Mouse (Mus musculus): ENCODE results near the gene Plxnb2. TPM values are rescaled to one million over a fixed set of nuclear protein-coding genes. Genes with fewer than 3 reads are reported as not detected.

The Plxnb2 gene
- polyA plus RNA-seq, 1 experiment: 210 TPM

GRCm38 (mm10) chr15:89174889-89175339 lies 5.7 kb downstream of the Plxnb2 start:
- 51% methylated on average over 11 of the region's 11 CpGs for WGBS
- no peak for DNase-seq
- H3K4me1 ChIP-seq (ENCODE audit: control insufficient read depth, insufficient read depth, low read length): peaks cover 36% of the 10 kb centered on the region

GRCm38 (mm10) chr15:89173906-89174214 lies 6.7 kb downstream of the Plxnb2 start:
- TF ChIP-seq CTCF (IDR thresholded peaks at IDR 0.05; ENCODE audit: insufficient read depth, low read length) (no peak), POLR2A (IDR thresholded peaks at IDR 0.05; ENCODE audit: borderline replicate concordance, extremely low read depth, low read depth, low read length) (peak; percentile 65; the same call in 1 of the 2 replicates)
- Histone ChIP-seq H3K4me1 (ENCODE audit: control insufficient read depth, insufficient read depth, low read length) (peaks cover 45% of the 10 kb centered on the region), H3K4me3 (replicated peaks; ENCODE audit: extremely low read depth, low read depth, low read length) (peak overlapping the region; percentile 70)
- DNase-seq: peak; percentile 78
- 5% methylated on average over 15 of the region's 15 CpGs for WGBS

More at GRCm38 (mm10) chr15:89174889-89175339, 5.7 kb downstream of the Plxnb2 start:
- TF ChIP-seq POLR2A (IDR thresholded peaks at IDR 0.05; ENCODE audit: borderline replicate concordance, extremely low read depth, low read depth, low read length) (no peak), CTCF (IDR thresholded peaks at IDR 0.05; ENCODE audit: insufficient read depth, low read length) (no peak)
- H3K4me3 ChIP-seq (replicated peaks; ENCODE audit: extremely low read depth, low read depth, low read length): no peak overlapping the region

GRCm38 (mm10) chr15:89173024-89173905 lies 7.3 kb downstream of the Plxnb2 start:
- Histone ChIP-seq H3K4me1 (ENCODE audit: control insufficient read depth, insufficient read depth, low read length) (peaks cover 40% of the 10 kb centered on the region), H3K4me3 (replicated peaks; ENCODE audit: extremely low read depth, low read depth, low read length) (peak overlapping the region; percentile 70)
- TF ChIP-seq POLR2A (IDR thresholded peaks at IDR 0.05; ENCODE audit: borderline replicate concordance, extremely low read depth, low read depth, low read length) (no peak), CTCF (IDR thresholded peaks at IDR 0.05; ENCODE audit: insufficient read depth, low read length) (no peak)
- under 1% methylated on average over 65 of the region's 65 CpGs for WGBS
- peak; percentile 62 for DNase-seq

- H3K4me1 ChIP-seq (ENCODE audit: control insufficient read depth, insufficient read depth, low read length): peaks cover 33% of the 10 kb centered on the region
- WGBS: 36% methylated on average over 17 of the region's 17 CpGs
These were observed 8.2 kb downstream of the Plxnb2 start for GRCm38 (mm10) chr15:89172276-89172935.

GRCm38 (mm10) chr15:89171526-89172051 lies 9.0 kb downstream of the Plxnb2 start:
- 88% methylated on average over 5 of the region's 5 CpGs for WGBS
- TF ChIP-seq POLR2A (IDR thresholded peaks at IDR 0.05; ENCODE audit: borderline replicate concordance, extremely low read depth, low read depth, low read length): no peak
- no peak for TF ChIP-seq CTCF (IDR thresholded peaks at IDR 0.05; ENCODE audit: insufficient read depth, low read length)
- no peak for DNase-seq
- Histone ChIP-seq H3K4me3 (replicated peaks; ENCODE audit: extremely low read depth, low read depth, low read length) (no peak overlapping the region), H3K4me1 (ENCODE audit: control insufficient read depth, insufficient read depth, low read length) (peaks cover 27% of the 10 kb centered on the region)

More at GRCm38 (mm10) chr15:89172276-89172935, 8.2 kb downstream of the Plxnb2 start:
- DNase-seq: no peak
- H3K4me3 ChIP-seq (replicated peaks; ENCODE audit: extremely low read depth, low read depth, low read length): peak overlapping the region; percentile 70
- TF ChIP-seq CTCF (IDR thresholded peaks at IDR 0.05; ENCODE audit: insufficient read depth, low read length): no peak
- no peak for TF ChIP-seq POLR2A (IDR thresholded peaks at IDR 0.05; ENCODE audit: borderline replicate concordance, extremely low read depth, low read depth, low read length)

- Histone ChIP-seq H3K4me1 (ENCODE audit: control insufficient read depth, insufficient read depth, low read length) (peaks cover 27% of the 10 kb centered on the region), H3K4me3 (replicated peaks; ENCODE audit: extremely low read depth, low read depth, low read length) (no peak overlapping the region)
- TF ChIP-seq CTCF (IDR thresholded peaks at IDR 0.05; ENCODE audit: insufficient read depth, low read length) (no peak), POLR2A (IDR thresholded peaks at IDR 0.05; ENCODE audit: borderline replicate concordance, extremely low read depth, low read depth, low read length) (no peak)
- 14% methylated on average over 3 of the region's 3 CpGs for WGBS
- DNase-seq: peak; percentile 57
These were observed 10.5 kb downstream of the Plxnb2 start for GRCm38 (mm10) chr15:89170102-89170501.

- Histone ChIP-seq H3K4me1 (ENCODE audit: control insufficient read depth, insufficient read depth, low read length) (peaks cover 27% of the 10 kb centered on the region), H3K4me3 (replicated peaks; ENCODE audit: extremely low read depth, low read depth, low read length) (peak overlapping the region; percentile 51)
- 17% methylated on average over 10 of the region's 10 CpGs for WGBS
- TF ChIP-seq CTCF (IDR thresholded peaks at IDR 0.05; ENCODE audit: insufficient read depth, low read length) (no peak), POLR2A (IDR thresholded peaks at IDR 0.05; ENCODE audit: borderline replicate concordance, extremely low read depth, low read depth, low read length) (0 out of 2 replicates have a peak, but pooled peaks have one; percentile 28)
- peak; percentile 83 for DNase-seq
These were observed 11.2 kb downstream of the Plxnb2 start for GRCm38 (mm10) chr15:89169431-89169830.

- peaks cover 25% of the 10 kb centered on the region for H3K4me1 ChIP-seq (ENCODE audit: control insufficient read depth, insufficient read depth, low read length)
- DNase-seq: no peak
- TF ChIP-seq CTCF (IDR thresholded peaks at IDR 0.05; ENCODE audit: insufficient read depth, low read length) (no peak), POLR2A (IDR thresholded peaks at IDR 0.05; ENCODE audit: borderline replicate concordance, extremely low read depth, low read depth, low read length) (no peak)
- no peak overlapping the region for H3K4me3 ChIP-seq (replicated peaks; ENCODE audit: extremely low read depth, low read depth, low read length)
- WGBS: 41% methylated on average over 10 of the region's 10 CpGs
These were observed 11.7 kb downstream of the Plxnb2 start for GRCm38 (mm10) chr15:89168922-89169321.

- TF ChIP-seq POLR2A (IDR thresholded peaks at IDR 0.05; ENCODE audit: borderline replicate concordance, extremely low read depth, low read depth, low read length) (no peak), CTCF (IDR thresholded peaks at IDR 0.05; ENCODE audit: insufficient read depth, low read length) (no peak)
- Histone ChIP-seq H3K4me1 (ENCODE audit: control insufficient read depth, insufficient read depth, low read length) (peaks cover 18% of the 10 kb centered on the region), H3K4me3 (replicated peaks; ENCODE audit: extremely low read depth, low read depth, low read length) (no peak overlapping the region)
- DNase-seq: no peak
- WGBS: 88% methylated on average over 12 of the region's 12 CpGs
These were observed 15.1 kb downstream of the Plxnb2 start for GRCm38 (mm10) chr15:89165478-89165877.

Data from lung, adult 2 months (tissue).